Mouse (Mus musculus): ENCODE data around the gene Tiam2.

GRCm38 (mm10) chr17:3305926-3306325 lies 20.4 kb upstream of the Tiam2 start:
- TF ChIP-seq CTCF (IDR thresholded peaks at IDR 0.05; ENCODE audit: low read depth) (no peak), EP300 (IDR thresholded peaks at IDR 0.05; ENCODE audit: low read depth) (no peak)

Data from liver, postnatal 0 days (tissue).